Mouse (Mus musculus) kidney, adult 2 months (tissue): Measurements from ENCODE around the gene Gm17581.

ENCODE experiments used
- CTCF ChIP-seq: fragments of 200-500 bp; conservative IDR thresholded peaks from 2 replicates; pipeline ENCODE4 v1.5.1; 2011; ENCODE audit warnings: low read depth, mild to moderate bottlenecking, control low read depth, low read length, moderate library complexity, mixed read lengths; ENCODE audit not compliant: insufficient read depth, insufficient read length
- POLR2A ChIP-seq: fragments of 200-500 bp; IDR thresholded peaks from one replicate; pipeline ENCODE4 v1.6.1; 2011; ENCODE audit warnings: low read depth, low read length, control low read depth

GRCm38 (mm10) chr2:155686572-155686971 is 49.1 kb downstream of the Gm17581 start:
- TF ChIP-seq CTCF (no peak), POLR2A (no peak)
